Mouse (Mus musculus) embryonic facial prominence, embryonic 10.5 days (tissue): Measurements from ENCODE around the gene Hivep3. TPM values are rescaled to one million over a fixed set of nuclear protein-coding genes. Genes with fewer than 3 reads are reported as not detected.

ENCODE experiments used
- DNase-seq: peaks from one replicate; pipeline ENCODE4 v3.0.0-alpha.2; 2017; ENCODE audit warnings: low spot score
- H3K27ac ChIP-seq: fragments of 300-500 bp; sonication (generic); replicated peaks from 2 replicates; pipeline ENCODE4 v1.5.1; 2016; ENCODE audit warnings: mild to moderate bottlenecking
- H3K27me3 ChIP-seq: fragments of 300-500 bp; sonication (generic); replicated peaks from 2 replicates; pipeline ENCODE4 v1.6.1; 2016; ENCODE audit warnings: low read depth, mild to moderate bottlenecking; ENCODE audit not compliant: poor library complexity, severe bottlenecking
- H3K36me3 ChIP-seq: fragments of 300-500 bp; sonication (generic); replicated peaks from 2 replicates; pipeline ENCODE4 v1.6.1; 2016; ENCODE audit warnings: mild to moderate bottlenecking, moderate library complexity
- H3K4me1 ChIP-seq: fragments of 300-500 bp; sonication (generic); 2 replicates; pipeline ENCODE4 v1.6.1; 2016
- H3K4me3 ChIP-seq: fragments of 300-500 bp; sonication (generic); 2 replicates; pipeline ENCODE4 v1.5.1; 2016; ENCODE audit warnings: mild to moderate bottlenecking, moderate library complexity
- H3K9me3 ChIP-seq: fragments of 300-500 bp; sonication (generic); 2 replicates; pipeline ENCODE4 v1.6.1; 2016; ENCODE audit warnings: mild to moderate bottlenecking
- WGBS: fragments of 180-500 bp; shearing (Covaris S2); methylation state at CpG from one replicate; pipeline ENCODE4 v1.1.7; 2016; 5-methylcytosine and 5-hydroxymethylcytosine counted together
- polyA plus RNA-seq: library from polyadenylated mRNA; unstranded; fragments of >200 nt; fragmentation: Nextera tagmentation; extraction: Ambion mirVana; gene quantifications from 2 replicates; pipeline ENCODE4 v1.2.1, GENCODE M21; 2016

Hivep3 gene
- polyA plus RNA-seq, 1 experiment from 2014 or later: 1.5 TPM

DNA sequence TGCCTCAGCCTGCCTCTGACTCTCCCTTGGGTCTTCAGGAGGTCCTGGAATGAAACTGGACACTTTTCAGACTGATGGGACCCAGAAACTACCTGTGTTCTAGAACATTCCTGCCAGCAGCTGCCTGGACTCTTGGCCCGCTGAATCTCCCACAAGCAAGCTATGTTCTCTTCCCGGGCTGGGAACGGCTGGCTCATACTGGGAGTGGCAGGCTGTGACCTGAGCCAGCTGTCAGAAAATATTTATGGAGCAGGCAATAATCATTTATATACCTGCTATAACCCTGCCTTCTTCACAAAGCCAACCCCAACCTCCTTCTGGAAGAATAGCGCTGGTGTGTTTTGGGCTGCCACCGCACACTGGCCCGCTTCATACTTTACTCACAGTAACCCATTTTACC lies 434.2 kb downstream of the Hivep3 start:
- peaks cover 9% of the 10 kb centered on the region; the same call in 1 of the 2 replicates for H3K27me3 ChIP-seq
- H3K27ac ChIP-seq: no peak overlapping the region
- H3K4me3 ChIP-seq: no peak overlapping the region
- no peak for DNase-seq
- H3K4me1 ChIP-seq: peaks cover 22% of the 10 kb centered on the region
- no peaks in the 10 kb centered on the region for H3K36me3 ChIP-seq
- no peaks in the 10 kb centered on the region for H3K9me3 ChIP-seq
- 90% methylated on average over 6 of the region's 6 CpGs for WGBS

DNA sequence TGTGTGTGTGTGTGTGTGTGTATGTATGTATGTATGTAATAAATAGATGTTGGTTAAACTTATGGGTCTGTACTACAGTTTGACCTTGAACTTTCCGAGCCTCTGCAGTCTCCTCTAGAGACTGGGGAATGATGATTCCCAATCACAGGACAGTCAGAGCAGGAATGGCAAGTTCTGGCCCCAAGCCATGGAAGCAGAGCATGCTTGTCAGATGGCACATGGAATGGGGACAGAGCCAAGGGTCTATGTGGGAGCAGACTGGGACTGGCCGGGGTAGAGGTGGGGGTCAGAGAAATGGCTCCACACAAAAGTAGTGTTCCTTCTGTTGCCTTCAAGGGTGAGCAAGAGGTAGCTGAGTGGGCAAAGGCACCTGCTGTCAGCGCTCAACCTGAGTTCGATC lies 434.8 kb downstream of the Hivep3 start:
- Histone ChIP-seq H3K4me1 (peaks cover 20% of the 10 kb centered on the region), H3K4me3 (no peak overlapping the region), H3K27me3 (peaks cover 3% of the 10 kb centered on the region; the same call in 1 of the 2 replicates), H3K36me3 (no peaks in the 10 kb centered on the region), H3K27ac (no peak overlapping the region), H3K9me3 (no peaks in the 10 kb centered on the region)
- 87% methylated on average over 4 of the region's 4 CpGs for WGBS
- no peak for DNase-seq

DNA sequence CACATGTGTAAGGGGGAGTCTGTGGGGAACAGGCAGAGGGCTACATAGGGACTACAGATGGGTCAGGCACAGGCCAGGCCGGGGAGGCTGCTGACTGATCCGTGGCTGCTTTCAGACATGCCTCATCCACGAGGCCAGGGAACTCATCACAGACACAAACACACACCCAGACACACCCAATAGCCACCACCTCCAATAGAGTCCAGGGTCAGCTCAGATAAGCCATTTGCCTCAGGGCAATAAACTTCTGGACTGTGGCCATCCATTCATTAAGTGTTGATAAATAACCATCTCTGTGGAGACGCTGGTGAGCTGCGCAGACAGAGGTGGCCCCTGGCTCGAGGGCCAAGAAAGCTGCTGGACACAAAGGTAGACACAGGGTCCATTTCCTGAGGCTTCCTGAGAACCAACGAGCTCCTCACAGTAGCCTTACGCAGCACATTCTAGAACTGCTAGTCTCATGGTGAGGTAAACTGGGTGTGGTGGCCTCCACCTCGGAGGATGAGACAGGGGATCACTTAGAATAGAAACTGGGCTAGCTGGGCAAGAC lies 436.9 kb downstream of the Hivep3 start:
- Histone ChIP-seq H3K27me3 (no peaks in the 10 kb centered on the region), H3K9me3 (no peaks in the 10 kb centered on the region), H3K36me3 (no peaks in the 10 kb centered on the region), H3K4me3 (no peak overlapping the region), H3K4me1 (peaks cover 17% of the 10 kb centered on the region), H3K27ac (no peak overlapping the region)
- DNase-seq: no peak
- 64% methylated on average over 9 of the region's 9 CpGs for WGBS

DNA sequence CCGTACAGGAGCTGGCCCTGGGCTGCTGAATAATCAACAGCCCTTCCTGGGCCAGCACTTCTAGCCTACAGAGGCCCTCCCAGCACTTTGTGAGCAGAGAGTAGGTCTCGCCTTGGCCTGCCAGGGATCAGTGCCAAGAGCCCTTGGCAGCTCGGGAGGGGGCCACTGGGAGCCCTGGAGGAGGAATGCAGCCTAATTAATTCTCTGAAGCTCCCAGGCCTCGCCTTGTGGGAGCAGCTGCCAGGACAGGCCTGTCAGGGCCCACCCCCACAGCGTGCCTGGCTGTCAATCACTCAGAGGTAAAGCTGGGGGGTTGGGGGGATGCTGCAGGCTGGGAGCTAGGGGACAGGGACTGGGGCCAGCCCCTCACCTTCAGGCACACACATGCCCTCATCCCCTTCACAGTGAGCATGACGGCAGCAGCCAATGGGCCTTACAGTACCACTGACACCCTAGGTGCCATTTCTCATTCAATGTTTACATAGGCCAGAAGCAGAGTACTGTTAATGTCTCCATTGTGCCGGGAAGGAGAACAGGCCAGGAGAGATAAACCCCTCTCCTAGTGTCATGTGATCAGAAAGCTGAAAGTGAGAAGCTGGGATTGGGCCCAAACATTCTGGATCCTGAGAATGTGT lies 438.6 kb downstream of the Hivep3 start:
- DNase-seq: peak; percentile 27
- no peaks in the 10 kb centered on the region for H3K27me3 ChIP-seq
- 22% methylated on average over 7 of the region's 7 CpGs for WGBS
- peaks cover 17% of the 10 kb centered on the region for H3K4me1 ChIP-seq
- H3K4me3 ChIP-seq: no peak overlapping the region
- H3K27ac ChIP-seq: no peak overlapping the region; the same call in 1 of the 2 replicates
- H3K36me3 ChIP-seq: no peaks in the 10 kb centered on the region
- no peaks in the 10 kb centered on the region for H3K9me3 ChIP-seq

DNA sequence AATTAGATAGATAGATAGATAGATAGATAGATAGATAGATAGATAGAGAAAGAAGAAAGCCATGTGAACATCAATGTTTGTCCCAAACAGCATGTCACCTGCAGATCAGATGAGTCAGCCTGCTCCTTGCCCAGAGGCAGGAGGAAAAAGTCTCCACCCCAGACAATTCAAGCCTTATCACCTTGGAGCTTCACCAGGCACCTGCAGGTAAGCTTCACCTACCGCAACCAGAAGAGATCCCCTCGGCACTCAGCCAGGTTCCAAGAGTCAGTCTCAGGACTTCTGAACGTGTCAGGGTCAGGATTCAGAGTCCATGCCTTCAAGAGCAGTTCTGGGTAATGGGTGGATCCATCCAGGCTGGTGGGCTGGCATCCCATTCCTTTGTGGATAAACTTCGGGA lies 445.5 kb downstream of the Hivep3 start:
- H3K4me3 ChIP-seq: no peak overlapping the region
- no peaks in the 10 kb centered on the region for H3K36me3 ChIP-seq
- no peaks in the 10 kb centered on the region for H3K9me3 ChIP-seq
- 82% methylated on average over 4 of the region's 4 CpGs for WGBS
- no peak overlapping the region for H3K27ac ChIP-seq
- peaks cover 10% of the 10 kb centered on the region for H3K4me1 ChIP-seq
- DNase-seq: no peak
- H3K27me3 ChIP-seq: no peaks in the 10 kb centered on the region

DNA sequence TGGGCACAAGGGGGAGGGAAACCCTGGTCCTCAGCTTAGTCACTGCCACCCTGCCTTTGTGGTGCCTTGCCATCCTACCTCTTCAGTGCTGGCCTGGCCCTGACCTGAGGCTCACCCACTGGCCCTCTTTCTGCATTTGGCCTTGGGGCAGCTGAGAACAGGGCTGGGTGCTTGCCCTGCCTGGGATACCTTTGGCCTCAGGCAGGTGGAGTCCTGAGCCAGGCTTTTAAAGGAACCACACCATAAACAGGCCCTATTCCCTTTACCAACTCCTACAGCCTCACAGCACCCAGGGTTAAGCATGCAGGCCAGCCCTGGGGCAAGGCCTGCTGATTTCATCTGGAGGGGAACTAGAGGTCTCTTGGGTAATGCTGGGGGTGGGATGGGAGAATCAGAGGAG lies 447.0 kb downstream of the Hivep3 start:
- no peak overlapping the region for H3K27ac ChIP-seq
- H3K9me3 ChIP-seq: no peaks in the 10 kb centered on the region
- no peak for DNase-seq
- peaks cover 16% of the 10 kb centered on the region for H3K4me1 ChIP-seq
- H3K4me3 ChIP-seq: no peak overlapping the region
- H3K36me3 ChIP-seq: no peaks in the 10 kb centered on the region
- H3K27me3 ChIP-seq: no peaks in the 10 kb centered on the region

DNA sequence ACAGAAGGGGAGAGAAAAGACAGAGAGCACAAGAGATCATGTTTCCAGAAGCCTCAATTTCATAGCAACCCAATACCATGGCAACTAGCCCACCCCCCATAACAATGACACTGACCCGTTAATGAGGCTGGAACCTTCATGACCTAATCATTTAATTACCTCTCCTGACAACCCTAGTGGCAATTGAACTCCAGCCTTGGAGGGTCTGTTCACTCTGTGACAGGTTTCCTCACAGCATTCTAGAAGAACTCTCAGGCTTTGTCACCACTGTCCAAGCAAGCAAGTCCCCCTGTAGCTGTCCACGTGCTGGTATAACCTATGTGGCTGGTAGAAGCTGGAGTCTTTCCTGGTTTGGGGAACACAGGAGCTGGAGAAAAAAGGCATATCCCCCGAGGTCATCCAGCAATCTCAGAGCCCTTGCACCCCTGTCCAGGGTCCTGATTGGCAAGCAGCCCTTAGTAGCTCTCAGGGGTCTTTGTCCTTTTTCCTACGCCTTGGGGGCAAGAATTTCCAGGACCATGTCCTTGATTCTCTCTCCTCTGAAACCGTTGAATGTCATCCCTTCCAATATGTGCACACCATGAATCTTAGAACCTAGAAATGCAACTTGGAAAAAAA lies 450.9 kb downstream of the Hivep3 start:
- Histone ChIP-seq H3K27ac (no peak overlapping the region), H3K9me3 (no peaks in the 10 kb centered on the region), H3K36me3 (no peaks in the 10 kb centered on the region), H3K4me3 (no peak overlapping the region), H3K4me1 (peaks cover 22% of the 10 kb centered on the region), H3K27me3 (no peaks in the 10 kb centered on the region)
- peak; percentile 60 for DNase-seq
- WGBS: 29% methylated on average over 5 of the region's 5 CpGs

DNA sequence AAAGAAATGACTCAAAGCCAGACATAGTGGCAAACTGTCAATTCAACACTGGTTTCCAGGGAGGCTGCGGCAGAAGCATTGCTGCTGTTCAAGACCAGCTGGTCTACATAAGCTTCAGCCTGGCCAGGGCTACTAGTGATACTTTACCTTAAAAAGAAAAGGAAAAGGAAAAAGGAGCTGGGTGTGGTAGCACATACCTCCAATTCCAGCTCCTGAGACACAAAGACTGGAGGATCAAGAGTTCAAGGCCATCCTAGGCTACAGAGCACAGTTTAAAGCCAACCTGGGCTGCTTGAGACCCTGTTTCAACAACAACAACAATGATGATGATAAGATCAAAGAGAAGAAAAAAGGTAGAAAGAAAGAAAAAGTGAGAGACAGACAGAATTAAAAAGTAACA lies 452.9 kb downstream of the Hivep3 start:
- Histone ChIP-seq H3K27ac (no peak overlapping the region), H3K9me3 (no peaks in the 10 kb centered on the region), H3K36me3 (no peaks in the 10 kb centered on the region), H3K4me3 (no peak overlapping the region), H3K4me1 (peaks cover 31% of the 10 kb centered on the region), H3K27me3 (no peaks in the 10 kb centered on the region)
- no peak for DNase-seq
- 84% methylated on average over 1 of the region's 1 CpGs for WGBS

DNA sequence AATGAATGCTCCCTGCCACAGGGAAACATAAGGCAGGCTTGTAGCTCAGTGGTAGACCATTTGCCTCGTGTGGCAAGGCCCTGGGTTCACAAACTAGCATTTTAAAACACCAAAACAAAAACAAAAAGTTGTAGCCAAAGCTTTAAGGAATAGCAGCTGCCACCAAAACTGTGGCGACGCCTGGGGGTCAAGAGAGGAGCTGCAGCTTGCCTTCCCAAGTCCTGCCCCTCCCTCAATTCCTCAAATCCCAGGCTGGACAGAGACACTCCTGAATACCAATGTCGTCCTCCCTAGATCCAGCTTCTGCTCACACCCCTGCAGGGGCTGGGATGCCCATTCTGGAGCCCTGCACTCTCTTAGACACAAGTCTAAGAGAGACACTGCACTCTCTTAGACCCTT lies 453.4 kb downstream of the Hivep3 start:
- no peaks in the 10 kb centered on the region for H3K9me3 ChIP-seq
- H3K4me1 ChIP-seq: peaks cover 32% of the 10 kb centered on the region
- H3K27ac ChIP-seq: no peak overlapping the region
- H3K27me3 ChIP-seq: no peaks in the 10 kb centered on the region
- peak; percentile 43 for DNase-seq
- 4% methylated on average over 4 of the region's 4 CpGs for WGBS
- no peak overlapping the region for H3K4me3 ChIP-seq
- H3K36me3 ChIP-seq: no peaks in the 10 kb centered on the region

Other genes starting within 250 kb of the Hivep3 start
- gene Rimkla, start 241.2 kb upstream of the Hivep3 start, polyA plus RNA-seq: 1.9 TPM in 2 replicates
- 21.4 and 22.4 TPM in 2 replicates for gene Foxj3, start 196.8 kb upstream of the Hivep3 start, polyA plus RNA-seq
- gene Frg2f1, start 194.3 kb upstream of the Hivep3 start, polyA plus RNA-seq: 2.0 and 2.2 TPM in 2 replicates
- not detected in 2 replicates for gene Guca2a, start 96.1 kb upstream of the Hivep3 start, polyA plus RNA-seq
- gene Guca2b, start 74.8 kb upstream of the Hivep3 start, polyA plus RNA-seq: not detected in 2 replicates